Mouse (Mus musculus): ENCODE measurements around the gene Prss56. TPM values are rescaled to one million over a fixed set of nuclear protein-coding genes. Genes with fewer than 3 reads are reported as not detected.

Gene Prss56
- polyA plus RNA-seq, 1 experiment from 2014 or later = not detected

DNA sequence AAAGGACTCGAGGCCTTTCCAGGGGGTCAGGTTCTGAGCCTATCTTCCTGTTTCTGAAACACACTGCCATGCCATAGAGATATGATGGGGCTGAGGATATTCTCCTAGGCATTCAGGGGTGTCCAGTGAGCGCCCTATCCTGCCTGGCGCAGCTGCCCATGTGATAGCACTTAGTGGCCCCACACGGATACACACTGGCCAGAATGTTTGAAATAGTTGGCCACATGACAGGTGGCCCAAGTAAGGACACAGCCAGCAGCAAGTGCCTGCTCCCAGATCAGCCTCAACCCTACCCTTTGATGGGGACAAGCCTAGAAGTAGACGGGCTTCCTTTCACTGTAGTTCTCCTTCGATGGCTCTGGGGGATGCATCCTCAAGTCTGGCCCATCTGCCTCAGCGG is 21.4 kb downstream of the Prss56 start, which contains the start of gene Chrng:
Gene Chrng, plus strand, starts transcription at position 193 of the 400 bp plus-strand sequence.
- ATAC-seq (no peak), DNase-seq (no peak)
- H3K27ac ChIP-seq (ENCODE audit: low read depth) = no peak within 1 kb of the TSS
- no peaks in the 10 kb centered on the region for H3K9me3 ChIP-seq (ENCODE audit: low read length)
- peaks cover 22% of the 10 kb centered on the region; the same call in 1 of the 2 replicates for H3K27me3 ChIP-seq (ENCODE audit: insufficient read depth, low read length)
- H3K4me2 ChIP-seq (ENCODE audit: low read depth, low read length) = no peak within 1 kb of the TSS
- no peak within 1 kb of the TSS for H3K4me3 ChIP-seq (ENCODE audit: low read depth, low read length)
- no peak within 1 kb of the TSS for H3K9ac ChIP-seq (replicated peaks)
- H3K36me3 ChIP-seq (replicated peaks; ENCODE audit: insufficient read depth, low read length) = no peaks in the 10 kb centered on the region
- H3K4me1 ChIP-seq (ENCODE audit: insufficient read depth) = no peaks in the 10 kb centered on the region
- 80% methylated on average over 7 of the region's 7 CpGs for WGBS (ENCODE audit: insufficient replicate concordance)
- TF ChIP-seq CTCF (IDR thresholded peaks at IDR 0.05; ENCODE audit: low read depth) (no peak), EP300 (IDR thresholded peaks at IDR 0.05; ENCODE audit: low read depth) (no peak)

- no peak overlapping the region for H3K4me2 ChIP-seq (ENCODE audit: low read depth, low read length)
- no peaks in the 10 kb centered on the region for H3K4me1 ChIP-seq (ENCODE audit: insufficient read depth)
- no peaks in the 10 kb centered on the region for H3K36me3 ChIP-seq (replicated peaks; ENCODE audit: insufficient read depth, low read length)
- no peak overlapping the region for H3K9ac ChIP-seq (replicated peaks)
- 42% methylated on average over 6 of the region's 6 CpGs for WGBS (ENCODE audit: insufficient replicate concordance)
- H3K27me3 ChIP-seq (ENCODE audit: insufficient read depth, low read length) = peaks cover 22% of the 10 kb centered on the region; the same call in 1 of the 2 replicates
- H3K27ac ChIP-seq (ENCODE audit: low read depth) = no peak overlapping the region
- H3K4me3 ChIP-seq (ENCODE audit: low read depth, low read length) = no peak overlapping the region
- H3K9me3 ChIP-seq (ENCODE audit: low read length) = no peaks in the 10 kb centered on the region
- ATAC-seq = no peak
- no peak for TF ChIP-seq EP300 (IDR thresholded peaks at IDR 0.05; ENCODE audit: low read depth)
- no peak for TF ChIP-seq CTCF (IDR thresholded peaks at IDR 0.05; ENCODE audit: low read depth)
- DNase-seq = no peak
These were observed 21.9 kb downstream of the Prss56 start for GRCm38 (mm10) chr1:87205038-87205437.

DNA sequence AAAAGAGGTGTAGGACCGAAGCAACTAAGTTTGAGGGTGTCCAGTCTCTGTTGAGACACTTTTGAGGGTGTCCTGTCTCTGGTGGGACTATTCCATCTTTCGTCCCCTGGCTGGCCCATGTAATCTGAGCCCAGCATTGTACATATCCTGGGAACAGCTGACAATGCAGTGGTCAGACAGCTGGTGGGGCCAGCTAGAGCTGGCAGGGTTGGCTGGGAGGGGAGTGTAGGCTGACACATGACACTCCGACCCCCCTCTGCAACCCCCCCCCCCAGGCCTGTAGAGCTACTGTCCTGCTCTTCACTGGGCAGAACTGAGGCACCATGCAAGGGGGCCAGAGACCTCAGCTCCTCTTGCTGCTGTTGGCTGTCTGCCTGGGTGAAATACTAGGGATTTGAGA is 22.4 kb downstream of the Prss56 start:
- Histone ChIP-seq H3K9me3 (ENCODE audit: low read length) (no peaks in the 10 kb centered on the region), H3K4me2 (ENCODE audit: low read depth, low read length) (no peak overlapping the region), H3K27ac (ENCODE audit: low read depth) (no peak overlapping the region), H3K36me3 (replicated peaks; ENCODE audit: insufficient read depth, low read length) (no peaks in the 10 kb centered on the region), H3K9ac (replicated peaks) (no peak overlapping the region), H3K4me1 (ENCODE audit: insufficient read depth) (no peaks in the 10 kb centered on the region), H3K27me3 (ENCODE audit: insufficient read depth, low read length) (peaks cover 22% of the 10 kb centered on the region; the same call in 1 of the 2 replicates), H3K4me3 (ENCODE audit: low read depth, low read length) (no peak overlapping the region)
- no peak for ATAC-seq
- TF ChIP-seq EP300 (IDR thresholded peaks at IDR 0.05; ENCODE audit: low read depth) (no peak), CTCF (IDR thresholded peaks at IDR 0.05; ENCODE audit: low read depth) (no peak)
- 43% methylated on average over 3 of the region's 3 CpGs for WGBS (ENCODE audit: insufficient replicate concordance)
- no peak for DNase-seq

- H3K36me3 ChIP-seq (replicated peaks; ENCODE audit: insufficient read depth, low read length) = no peaks in the 10 kb centered on the region
- DNase-seq (no peak), ATAC-seq (no peak)
- H3K4me3 ChIP-seq (ENCODE audit: low read depth, low read length) = no peak overlapping the region
- H3K9ac ChIP-seq (replicated peaks) = no peak overlapping the region
- H3K27me3 ChIP-seq (ENCODE audit: insufficient read depth, low read length) = peaks cover 22% of the 10 kb centered on the region; the same call in 1 of the 2 replicates
- no peaks in the 10 kb centered on the region for H3K4me1 ChIP-seq (ENCODE audit: insufficient read depth)
- WGBS (ENCODE audit: insufficient replicate concordance) = 22% methylated on average over 17 of the region's 17 CpGs
- H3K9me3 ChIP-seq (ENCODE audit: low read length) = no peaks in the 10 kb centered on the region
- H3K27ac ChIP-seq (ENCODE audit: low read depth) = no peak overlapping the region
- TF ChIP-seq CTCF (IDR thresholded peaks at IDR 0.05; ENCODE audit: low read depth) (peak; percentile 46), EP300 (IDR thresholded peaks at IDR 0.05; ENCODE audit: low read depth) (no peak)
- H3K4me2 ChIP-seq (ENCODE audit: low read depth, low read length) = no peak overlapping the region
These were observed 23.2 kb downstream of the Prss56 start for GRCm38 (mm10) chr1:87206339-87206738.

GRCm38 (mm10) chr1:87211431-87211830 is 28.3 kb downstream of the Prss56 start:
- ATAC-seq (no peak), DNase-seq (no peak)
- Histone ChIP-seq H3K9ac (replicated peaks) (no peak overlapping the region), H3K4me2 (ENCODE audit: low read depth, low read length) (no peak overlapping the region), H3K27me3 (ENCODE audit: insufficient read depth, low read length) (peaks cover 14% of the 10 kb centered on the region; the same call in 1 of the 2 replicates), H3K4me3 (ENCODE audit: low read depth, low read length) (no peak overlapping the region), H3K27ac (ENCODE audit: low read depth) (no peak overlapping the region), H3K36me3 (replicated peaks; ENCODE audit: insufficient read depth, low read length) (no peaks in the 10 kb centered on the region), H3K9me3 (ENCODE audit: low read length) (no peaks in the 10 kb centered on the region), H3K4me1 (ENCODE audit: insufficient read depth) (peaks cover 22% of the 10 kb centered on the region)
- TF ChIP-seq EP300 (IDR thresholded peaks at IDR 0.05; ENCODE audit: low read depth) = no peak
- 80% methylated on average over 4 of the region's 4 CpGs for WGBS (ENCODE audit: insufficient replicate concordance)

GRCm38 (mm10) chr1:87213735-87214704 is 30.9 kb downstream of the Prss56 start, which contains the start of gene Eif4e2:
Gene Eif4e2 (plus strand): TSS chr1:87213914.
- H3K9ac ChIP-seq (replicated peaks) = peak within 1 kb of the TSS; percentile 93
- no peaks in the 10 kb centered on the region for H3K9me3 ChIP-seq (ENCODE audit: low read length)
- H3K36me3 ChIP-seq (replicated peaks; ENCODE audit: insufficient read depth, low read length) = peaks cover 7% of the 10 kb centered on the region; the same call in 1 of the 2 replicates
- H3K4me2 ChIP-seq (ENCODE audit: low read depth, low read length) = peak within 1 kb of the TSS; percentile 83
- WGBS (ENCODE audit: insufficient replicate concordance) = under 1% methylated on average over 72 of the region's 99 CpGs
- DNase-seq (peak; percentile 96), ATAC-seq (peak; percentile 96)
- H3K4me3 ChIP-seq (ENCODE audit: low read depth, low read length) = peak within 1 kb of the TSS; percentile 68
- peaks cover 36% of the 10 kb centered on the region for H3K4me1 ChIP-seq (ENCODE audit: insufficient read depth)
- peak within 1 kb of the TSS; percentile 100 for H3K27ac ChIP-seq (ENCODE audit: low read depth)
- peak; percentile 10; the same call in 1 of the 2 replicates for TF ChIP-seq EP300 (IDR thresholded peaks at IDR 0.05; ENCODE audit: low read depth)
- no peak for TF ChIP-seq CTCF (IDR thresholded peaks at IDR 0.05; ENCODE audit: low read depth)
- H3K27me3 ChIP-seq (ENCODE audit: insufficient read depth, low read length) = no peaks in the 10 kb centered on the region
